Mouse (Mus musculus): ENCODE measurements around the gene Hcn4.

Gene Hcn4

GRCm38 (mm10) chr9:58849576-58850315 lies 26.5 kb downstream of the Hcn4 start:
- DNase-seq: no peak

- no peak for DNase-seq
Measured at GRCm38 (mm10) chr9:58854931-58855330, 31.7 kb downstream of the Hcn4 start.

DNA sequence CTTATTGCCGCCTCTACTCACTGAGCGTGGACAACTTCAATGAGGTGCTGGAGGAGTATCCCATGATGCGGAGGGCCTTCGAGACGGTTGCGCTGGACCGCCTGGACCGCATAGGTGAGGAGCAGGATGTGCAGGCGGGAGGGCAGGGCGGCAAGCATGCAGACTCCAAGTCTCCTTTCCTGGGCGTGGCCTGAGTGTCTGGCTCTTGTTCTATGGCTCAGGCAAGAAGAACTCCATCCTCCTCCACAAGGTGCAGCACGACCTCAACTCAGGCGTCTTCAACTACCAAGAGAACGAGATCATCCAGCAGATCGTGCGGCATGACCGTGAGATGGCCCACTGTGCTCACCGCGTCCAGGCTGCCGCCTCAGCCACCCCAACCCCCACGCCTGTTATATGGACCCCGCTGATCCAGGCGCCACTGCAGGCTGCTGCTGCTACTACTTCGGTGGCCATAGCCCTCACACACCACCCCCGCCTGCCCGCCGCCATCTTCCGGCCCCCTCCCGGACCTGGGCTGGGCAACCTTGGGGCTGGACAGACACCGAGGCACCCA lies 35.9 kb downstream of the Hcn4 start:
- peak in 1 of 2 experiments; percentile 4 for DNase-seq

- DNase-seq: no peak
Measured at GRCm38 (mm10) chr9:58863826-58864225, 40.6 kb downstream of the Hcn4 start.

DNA sequence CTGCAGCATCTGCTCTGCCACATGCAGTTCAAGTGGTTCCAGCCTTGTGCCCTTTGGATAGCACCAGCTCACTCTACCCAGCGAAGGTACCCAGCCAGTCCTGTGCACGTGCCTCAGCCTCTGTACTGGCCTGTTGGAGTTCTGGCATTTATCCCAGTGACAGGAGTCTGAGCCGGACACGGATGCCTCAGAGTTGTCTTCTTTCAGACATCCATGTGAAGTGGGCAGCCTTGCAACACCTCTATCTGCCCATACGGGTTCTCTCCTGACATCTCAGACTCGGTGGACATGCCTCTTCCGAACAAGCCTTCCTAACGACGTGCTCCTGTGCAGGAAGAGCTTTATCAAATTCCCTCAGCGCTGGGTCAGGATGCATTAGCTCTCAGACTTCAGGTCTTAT lies 47.9 kb downstream of the Hcn4 start:
- no peak for DNase-seq

- DNase-seq: peak; percentile 51 to 76
Measured at GRCm38 (mm10) chr9:58873541-58874324, 50.5 kb downstream of the Hcn4 start.

DNA sequence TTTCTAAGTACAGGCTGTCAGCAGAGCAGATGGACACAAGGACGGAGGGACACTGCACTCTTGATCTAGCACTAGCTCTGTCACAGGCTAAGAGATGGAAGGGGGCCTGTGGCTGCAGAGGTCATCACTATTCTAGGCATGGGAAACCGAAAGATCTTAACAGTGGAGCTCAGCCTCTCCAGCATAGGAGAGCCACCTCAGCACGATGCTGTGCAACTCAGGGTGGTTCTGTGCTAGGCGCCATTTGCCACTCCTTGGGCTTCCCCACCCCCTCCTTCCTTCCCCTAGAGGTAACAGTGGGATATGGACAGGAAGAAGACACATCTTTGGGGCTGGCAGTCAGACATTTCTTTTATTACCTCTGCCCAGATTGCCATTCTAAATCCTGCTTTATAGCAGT lies 51.1 kb downstream of the Hcn4 start:
- DNase-seq: no peak

DNA sequence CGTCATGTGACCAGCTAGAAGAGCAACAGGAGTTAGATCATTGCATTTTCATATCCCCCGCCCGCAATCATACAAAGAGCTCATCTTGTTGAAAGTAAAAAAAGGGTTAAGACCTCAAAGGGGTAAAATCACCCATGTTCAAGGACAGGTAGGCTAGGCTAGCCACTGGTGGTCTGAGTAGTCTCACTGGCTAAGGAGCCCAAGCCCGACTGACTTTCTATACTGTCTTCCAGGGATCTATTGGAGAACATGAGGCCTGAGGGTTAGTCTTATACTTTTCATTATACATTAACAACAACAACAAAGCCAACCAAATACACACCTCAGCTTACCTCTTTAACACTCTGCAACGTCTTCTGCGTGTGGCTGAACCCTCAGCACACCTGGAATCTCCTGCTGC lies 52.2 kb downstream of the Hcn4 start:
- DNase-seq: no peak

DNA sequence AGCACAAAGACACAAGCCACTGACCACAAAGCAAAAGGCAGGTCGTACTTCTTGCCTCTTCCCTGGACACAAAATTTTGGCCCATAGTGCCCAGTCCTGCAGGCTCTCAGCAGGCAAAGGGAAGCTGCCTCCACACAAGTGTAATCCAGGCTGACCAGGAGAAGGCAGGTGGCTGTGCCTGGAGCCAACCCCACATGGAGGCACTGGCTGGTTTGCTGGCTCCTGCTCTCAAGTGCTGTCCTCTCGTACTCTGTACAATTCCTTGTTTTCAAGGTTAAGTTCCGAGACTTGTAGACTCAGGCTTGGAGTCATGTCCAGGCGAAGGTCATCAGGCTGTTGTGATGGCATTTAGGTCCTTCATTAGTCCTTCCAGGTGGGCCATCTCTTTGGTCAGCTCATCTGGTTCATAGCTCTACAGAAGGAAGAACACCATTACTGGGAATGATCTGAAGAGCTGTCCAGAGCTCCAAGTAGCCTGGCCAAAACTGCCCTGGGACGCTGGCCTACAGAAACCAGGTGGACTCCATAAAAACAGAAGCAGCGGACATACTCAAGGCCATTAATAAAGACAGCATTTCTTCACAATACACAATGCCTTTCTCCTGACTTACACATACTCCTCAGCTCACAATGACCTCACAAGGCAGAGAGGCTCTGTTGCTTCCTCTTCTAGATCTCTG lies 53.9 kb downstream of the Hcn4 start:
- DNase-seq: no peak

DNA sequence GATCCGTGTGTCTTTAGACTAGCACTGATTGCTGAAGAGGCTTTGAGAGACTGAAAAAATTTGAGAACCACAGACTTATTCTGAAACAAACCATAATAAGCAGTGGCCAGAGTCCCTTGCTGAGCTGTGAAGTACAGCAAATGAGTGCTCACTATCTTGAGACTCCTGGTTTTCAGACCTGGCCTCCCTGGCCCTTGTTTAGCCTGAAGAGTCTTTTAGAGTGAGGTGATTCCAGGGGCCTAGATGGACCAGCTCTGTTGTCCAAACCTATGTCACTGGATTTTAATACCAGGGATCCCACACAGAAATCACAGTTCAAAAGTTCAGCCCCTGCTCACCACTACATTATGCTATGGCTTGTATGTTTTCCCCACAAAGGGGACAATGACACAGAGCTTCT lies 56.6 kb downstream of the Hcn4 start:
- no peak for DNase-seq

DNA sequence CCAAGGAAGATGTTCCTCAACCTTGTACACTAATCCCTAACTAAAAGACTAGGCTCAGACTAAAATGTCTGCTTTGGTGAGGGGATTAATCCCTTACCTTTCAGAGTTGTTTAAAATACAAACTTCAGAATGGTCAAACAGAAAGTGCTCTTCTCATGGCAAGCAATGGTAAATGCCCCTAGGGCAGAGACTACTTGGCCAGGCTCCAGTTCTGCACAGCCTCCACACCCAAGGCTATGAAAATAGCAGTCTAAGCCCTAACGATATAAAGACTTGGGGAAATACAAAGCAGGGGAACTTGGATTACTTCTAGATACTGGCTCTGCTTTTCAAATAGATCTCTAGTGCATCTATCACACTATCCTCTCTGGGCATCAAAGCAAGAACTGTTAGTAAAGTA lies 59.5 kb downstream of the Hcn4 start:
- DNase-seq: peak; percentile 60 to 79

DNA sequence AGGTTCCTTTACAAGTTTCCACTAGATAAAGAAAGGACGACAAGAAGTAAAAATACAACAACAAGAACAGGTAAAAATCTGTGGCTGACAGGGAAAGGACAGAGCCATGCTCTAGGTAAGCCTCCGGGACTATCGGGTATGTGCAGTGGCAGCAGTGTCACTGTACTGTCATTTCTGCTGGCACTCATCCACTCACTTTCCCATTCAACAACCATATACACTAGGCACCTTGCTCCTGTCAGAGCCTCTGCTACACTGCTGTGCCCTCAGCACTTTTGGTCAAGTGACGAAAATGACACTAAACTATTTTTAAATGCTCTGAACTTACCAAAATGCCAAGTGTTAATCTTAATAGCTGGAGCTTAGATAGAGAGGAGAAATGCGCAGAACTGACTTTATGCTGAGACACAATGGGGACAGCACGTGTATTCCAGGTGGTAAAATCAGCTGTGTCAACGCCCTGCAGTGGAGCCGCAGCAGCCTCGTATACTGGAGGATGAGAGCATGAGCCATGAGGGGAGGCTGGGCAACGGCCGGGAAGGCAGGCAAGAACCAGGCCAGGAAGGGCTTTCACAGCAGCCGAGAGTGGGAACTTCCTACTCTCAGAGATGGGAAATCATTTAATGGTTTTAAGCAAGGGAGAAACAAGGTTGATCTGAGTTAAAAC lies 66.7 kb downstream of the Hcn4 start:
- no peak for DNase-seq

GRCm38 (mm10) chr9:58890893-58891292 lies 67.7 kb downstream of the Hcn4 start:
- DNase-seq: no peak

- no peak for DNase-seq
Measured at GRCm38 (mm10) chr9:58891840-58892640, 68.8 kb downstream of the Hcn4 start.

- DNase-seq: no peak
Measured at GRCm38 (mm10) chr9:58899602-58900001, 76.4 kb downstream of the Hcn4 start.

DNA sequence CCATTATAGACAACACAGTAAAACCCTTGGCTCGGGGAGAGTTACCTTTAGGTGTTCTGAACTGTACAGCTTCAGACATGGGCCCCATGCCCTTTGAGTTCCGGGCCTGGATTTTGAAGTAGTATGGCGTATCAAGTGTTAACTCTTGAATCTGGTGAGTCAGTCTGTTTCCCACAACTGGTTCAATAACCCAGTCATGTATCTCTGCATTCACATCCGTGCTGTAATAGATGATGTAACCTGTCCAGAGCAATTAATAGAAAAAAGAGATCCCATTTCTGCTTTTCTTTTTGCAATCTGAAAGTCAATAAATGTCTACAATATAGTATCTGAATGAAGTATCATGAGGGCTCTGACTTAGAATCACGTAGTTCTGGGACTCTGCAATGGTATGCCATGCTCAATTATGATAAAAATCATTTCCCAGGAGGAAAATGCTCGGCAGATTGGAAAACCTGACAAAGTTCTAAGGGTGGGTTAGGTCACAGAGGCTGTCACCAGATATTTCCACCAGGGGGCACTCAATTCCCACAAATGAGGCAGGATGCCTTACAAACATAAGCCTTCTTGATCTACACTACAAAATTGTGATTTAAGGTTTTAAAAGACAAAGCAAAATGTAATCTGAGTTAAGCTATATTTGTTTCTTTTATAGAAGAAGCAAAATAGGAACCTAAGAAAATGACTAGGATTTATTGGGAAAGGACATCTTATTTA lies 79.8 kb downstream of the Hcn4 start:
- peak; percentile 41 to 71 for DNase-seq

Data from kidney, postnatal 36 days (tissue).